Mouse (Mus musculus): ENCODE data around the gene Ptpra.
A peak's percentile ranks its signal among the peaks of the same experiment; 100 is the strongest.
"Not testable (repeated sequence)": the region's sequence is repeated elsewhere in the genome, so short reads cannot be mapped to it uniquely, and the experiment has no call there.

Gene Ptpra

GRCm38 (mm10) chr2:130558015-130558414 is 107.9 kb downstream of the Ptpra start:
- DNase-seq (ENCODE audit: low spot score): no peak

- peak; percentile 96 for DNase-seq (ENCODE audit: low spot score)
Observed at GRCm38 (mm10) chr2:130563212-130564055, 113.4 kb downstream of the Ptpra start, which contains the start of gene Mrps26. Gene Mrps26 (plus strand): TSS chr2:130563742.

- no peak for DNase-seq (ENCODE audit: low spot score)
Observed at GRCm38 (mm10) chr2:130564063-130564462, 114.0 kb downstream of the Ptpra start.

- DNase-seq (ENCODE audit: low spot score): no peak
Observed at GRCm38 (mm10) chr2:130564983-130565382, 114.9 kb downstream of the Ptpra start.

- DNase-seq (ENCODE audit: low spot score): no peak
Observed at GRCm38 (mm10) chr2:130568921-130569320, 118.8 kb downstream of the Ptpra start.

- DNase-seq (ENCODE audit: low spot score): no peak
Observed at GRCm38 (mm10) chr2:130569926-130570325, 119.8 kb downstream of the Ptpra start.

- no peak for DNase-seq (ENCODE audit: low spot score)
Observed at GRCm38 (mm10) chr2:130574960-130575359, 124.9 kb downstream of the Ptpra start.

- no peak for DNase-seq (ENCODE audit: low spot score)
Observed at GRCm38 (mm10) chr2:130575873-130576272, 125.8 kb downstream of the Ptpra start, which contains the start of gene Oxt. Gene Oxt (plus strand): TSS chr2:130576173.

GRCm38 (mm10) chr2:130576564-130576963 is 126.5 kb downstream of the Ptpra start:
- DNase-seq (ENCODE audit: low spot score): not testable (repeated sequence)

GRCm38 (mm10) chr2:130577021-130577420 is 126.9 kb downstream of the Ptpra start:
- no peak for DNase-seq (ENCODE audit: low spot score)

GRCm38 (mm10) chr2:130577632-130578031 is 127.6 kb downstream of the Ptpra start:
- DNase-seq (ENCODE audit: low spot score): no peak

GRCm38 (mm10) chr2:130578148-130578547 is 128.1 kb downstream of the Ptpra start:
- DNase-seq (ENCODE audit: low spot score): no peak

GRCm38 (mm10) chr2:130579791-130580190 is 129.7 kb downstream of the Ptpra start:
- no peak for DNase-seq (ENCODE audit: low spot score)

- DNase-seq (ENCODE audit: low spot score): no peak
Observed at GRCm38 (mm10) chr2:130581201-130581600, 131.1 kb downstream of the Ptpra start.

- DNase-seq (ENCODE audit: low spot score): no peak
Observed at GRCm38 (mm10) chr2:130582552-130582951, 132.5 kb downstream of the Ptpra start, which contains the start of gene Avp. Gene Avp (minus strand): TSS chr2:130582554.

- DNase-seq (ENCODE audit: low spot score): no peak
Observed at GRCm38 (mm10) chr2:130583902-130584560, 134.0 kb downstream of the Ptpra start.

GRCm38 (mm10) chr2:130586016-130586415 is 135.9 kb downstream of the Ptpra start:
- no peak for DNase-seq (ENCODE audit: low spot score)

GRCm38 (mm10) chr2:130588373-130588772 is 138.3 kb downstream of the Ptpra start:
- no peak for DNase-seq (ENCODE audit: low spot score)

- no peak for DNase-seq (ENCODE audit: low spot score)
Observed at GRCm38 (mm10) chr2:130589157-130589556, 139.1 kb downstream of the Ptpra start.

- DNase-seq (ENCODE audit: low spot score): no peak
Observed at GRCm38 (mm10) chr2:130589761-130590160, 139.7 kb downstream of the Ptpra start.

GRCm38 (mm10) chr2:130591016-130591415 is 140.9 kb downstream of the Ptpra start:
- DNase-seq (ENCODE audit: low spot score): no peak

- no peak for DNase-seq (ENCODE audit: low spot score)
Observed at GRCm38 (mm10) chr2:130595596-130595995, 145.5 kb downstream of the Ptpra start.

GRCm38 (mm10) chr2:130597601-130598010 is 147.5 kb downstream of the Ptpra start:
- DNase-seq (ENCODE audit: low spot score): no peak

Data from yolk sac, embryonic 10.5 days (tissue).